9 mouse cellular contexts compared by ENCODE assay signal in genomic region chr2:130491587-130491986, GRCm38 (mm10). TPM values are rescaled to one million over a fixed set of nuclear protein-coding genes. Genes with fewer than 3 reads are reported as not detected.
A peak's percentile ranks its signal among the peaks of the same experiment; 100 is the strongest.
DNase-seq lines count a peak whose midpoint lies in the region; ATAC-seq and TF ChIP-seq lines count a peak whose summit lies in the region.
"Had no signal": no experiment of that assay in that cellular context is flagged by ENCODE, and none has a peak within 500 bp of the region (broad histone marks: within the 10 kb centered on the region; RNA-seq: fewer than 3 reads in every experiment).

No protein-coding gene starts in this region.

- H3K27me3 ChIP-seq in cerebellum, adult 2 months (ENCODE audit: control insufficient read depth, insufficient read depth, low read length): no peaks in the 10 kb centered on the region
- H3K27me3 ChIP-seq in hindbrain, embryonic 16.5 days (replicated peaks; ENCODE audit: control insufficient read depth, insufficient read depth, low read length): no peaks in the 10 kb centered on the region
- H3K27me3 ChIP-seq in limb, embryonic 14.5 days (ENCODE audit: control insufficient read depth, insufficient read depth, low read length): no peaks in the 10 kb centered on the region
- H3K27me3 ChIP-seq in neural tube, embryonic 14.5 days (ENCODE audit: control insufficient read depth, insufficient read depth, low read length): no peaks in the 10 kb centered on the region
- H3K27me3 ChIP-seq: embryonic facial prominence, embryonic 15.5 days had no signal

- no peak for TF ChIP-seq CTCF in cerebellum, adult 2 months (IDR thresholded peaks at IDR 0.05; ENCODE audit: borderline replicate concordance, insufficient read depth, low read depth, low read length)
- peak; percentile 33 for TF ChIP-seq CTCF in gastrocnemius, adult 2 months (IDR thresholded peaks at IDR 0.05)

- no peaks in the 10 kb centered on the region for H3K9me3 ChIP-seq in hindbrain, embryonic 16.5 days (ENCODE audit: control insufficient read depth, low read length)
- H3K9me3 ChIP-seq in limb, embryonic 14.5 days (ENCODE audit: control insufficient read depth, low read length): no peaks in the 10 kb centered on the region
- no peaks in the 10 kb centered on the region for H3K9me3 ChIP-seq in neural tube, embryonic 14.5 days (ENCODE audit: control insufficient read depth, low read length)
- H3K9me3 ChIP-seq: embryonic facial prominence, embryonic 15.5 days had no signal

- H3K4me1 ChIP-seq in cerebellum, adult 2 months (ENCODE audit: control insufficient read depth, insufficient read depth, low read length): peaks cover 6% of the 10 kb centered on the region
- peaks cover 7% of the 10 kb centered on the region for H3K4me1 ChIP-seq in hindbrain, embryonic 16.5 days (ENCODE audit: control insufficient read depth, insufficient read depth, low read depth, low read length)
- 0 out of 2 replicates have a peak, but pooled peaks cover 2% of the 10 kb centered on the region for H3K4me1 ChIP-seq in limb, embryonic 14.5 days (ENCODE audit: control insufficient read depth, insufficient read depth, low read length)
- peaks cover 6% of the 10 kb centered on the region; the same call in 1 of the 2 replicates for H3K4me1 ChIP-seq in neural tube, embryonic 14.5 days (ENCODE audit: control insufficient read depth, insufficient read depth, low read length)
- H3K4me1 ChIP-seq: embryonic facial prominence, embryonic 15.5 days had no signal

- peak; percentile 23 to 46 for DNase-seq in cerebellum, adult 2 months
- no peak for DNase-seq in cerebellum, adult 8-10 months
- DNase-seq in gastrocnemius, adult 2 months: peak; percentile 62
- no peak for DNase-seq in limb, embryonic 14.5 days (ENCODE audit: low spot score)
- no peak for DNase-seq in adipocyte (ENCODE audit: low spot score)

- H3K36me3 ChIP-seq in hindbrain, embryonic 16.5 days (ENCODE audit: control insufficient read depth, insufficient read depth, low read length): no peaks in the 10 kb centered on the region
- H3K36me3 ChIP-seq in limb, embryonic 14.5 days (ENCODE audit: control insufficient read depth, insufficient read depth, low read length): no peaks in the 10 kb centered on the region
- H3K36me3 ChIP-seq in neural tube, embryonic 14.5 days (ENCODE audit: control insufficient read depth, insufficient read depth, low read length): no peaks in the 10 kb centered on the region
- H3K36me3 ChIP-seq: embryonic facial prominence, embryonic 15.5 days had no signal

- H3K4me2 ChIP-seq in hindbrain, embryonic 16.5 days (ENCODE audit: low read length): no peak overlapping the region
- no peak overlapping the region for H3K4me2 ChIP-seq in limb, embryonic 14.5 days (replicated peaks; ENCODE audit: low read depth, low read length, severe bottlenecking)
- no peak overlapping the region for H3K4me2 ChIP-seq in neural tube, embryonic 14.5 days (ENCODE audit: low read depth, low read length)
- H3K4me2 ChIP-seq: embryonic facial prominence, embryonic 15.5 days had no signal

- no peak overlapping the region for H3K4me3 ChIP-seq in cerebellum, adult 2 months (replicated peaks; ENCODE audit: insufficient read depth, low read depth, low read length)
- H3K4me3 ChIP-seq in gastrocnemius, adult 2 months: peak overlapping the region; percentile 26; the same call in 1 of the 2 replicates
- no peak overlapping the region for H3K4me3 ChIP-seq in hindbrain, embryonic 16.5 days (ENCODE audit: low read length)
- H3K4me3 ChIP-seq in limb, embryonic 14.5 days (replicated peaks; ENCODE audit: low read length): no peak overlapping the region
- H3K4me3 ChIP-seq in neural tube, embryonic 14.5 days (ENCODE audit: low read depth, low read length): no peak overlapping the region
- H3K4me3 ChIP-seq: embryonic facial prominence, embryonic 15.5 days had no signal

- H3K9ac ChIP-seq in hindbrain, embryonic 16.5 days (ENCODE audit: low read depth, low read length): no peak overlapping the region
- H3K9ac ChIP-seq in limb, embryonic 14.5 days (ENCODE audit: low read depth, low read length, severe bottlenecking): no peak overlapping the region
- H3K9ac ChIP-seq in neural tube, embryonic 14.5 days (replicated peaks; ENCODE audit: low read depth, low read length): no peak overlapping the region
- H3K9ac ChIP-seq: embryonic facial prominence, embryonic 15.5 days had no signal

- 22% methylated on average over 7 of the region's 7 CpGs for WGBS in cerebellum, adult 2 months
- WGBS in hindbrain, embryonic 16.5 days: 8% methylated on average over 7 of the region's 7 CpGs
- WGBS in limb, embryonic 14.5 days: 28% methylated on average over 7 of the region's 7 CpGs
- WGBS in neural tube, embryonic 14.5 days: 6% methylated on average over 7 of the region's 7 CpGs

- no peak for TF ChIP-seq POLR2A in cerebellum, adult 2 months (IDR thresholded peaks at IDR 0.05; ENCODE audit: borderline replicate concordance, insufficient read depth, low read length)
- no peak for TF ChIP-seq POLR2A in limb, embryonic 14.5 days (IDR thresholded peaks at IDR 0.05; ENCODE audit: borderline replicate concordance, extremely low read depth, insufficient read depth, insufficient read length)

- intact Hi-C loops in gastrocnemius, adult 2 months (cut with DNase I): no loop called here

- ATAC-seq in common myeloid progenitor, adult 5-6 weeks (replicated peaks; ENCODE audit: low read depth, poor library complexity, severe bottlenecking): peak; percentile 71
- peak; percentile 82 for ATAC-seq in hindbrain, embryonic 16.5 days
- ATAC-seq in limb, embryonic 14.5 days (ENCODE audit: low FRiP score, low read depth): peak; percentile 30; the same call in 1 of the 2 replicates
- ATAC-seq in neural tube, embryonic 14.5 days (ENCODE audit: low read depth): peak; percentile 41; the same call in 1 of the 2 replicates

- no peak overlapping the region for H3K27ac ChIP-seq in cerebellum, adult 2 months (ENCODE audit: insufficient read depth, low read length)
- H3K27ac ChIP-seq in gastrocnemius, adult 2 months: peak overlapping the region; percentile 73
- H3K27ac ChIP-seq in hindbrain, embryonic 16.5 days (ENCODE audit: low read depth, low read length): peak overlapping the region; percentile 30
- H3K27ac ChIP-seq in limb, embryonic 14.5 days (replicated peaks; ENCODE audit: low read depth, low read length): no peak overlapping the region; the same call in 1 of the 2 replicates
- H3K27ac ChIP-seq in neural tube, embryonic 14.5 days (ENCODE audit: low read depth, low read length): no peak overlapping the region; the same call in 1 of the 2 replicates
- H3K27ac ChIP-seq: embryonic facial prominence, embryonic 15.5 days had no signal

RNA-seq across cellular contexts. Expression of gene Ptpra, which starts 41.5 kb away (rescaled TPM):
- polyA plus RNA-seq in cerebellum, adult 2 months (2012; rRNA removed): 157 and 159 TPM in 2 replicates
- total RNA-seq in common myeloid progenitor, adult 5-6 weeks (2017): 88.0 and 117 TPM in 2 replicates
- total RNA-seq in gastrocnemius, adult 2 months (2021): 10 to 100 TPM; 16.0 to 23.3 TPM
- 134 and 144 TPM in 2 replicates for polyA plus RNA-seq in hindbrain, embryonic 16.5 days (2015; fragmentation: Nextera tagmentation; extraction: Ambion mirVana)
- 81.7 and 94.9 TPM in 2 replicates for polyA plus RNA-seq in limb, embryonic 14.5 days (2012; rRNA removed)
- 118 and 124 TPM in 2 replicates for polyA plus RNA-seq in limb, embryonic 14.5 days (2014; fragmentation: Nextera tagmentation; extraction: Ambion mirVana)
- 164 and 165 TPM in 2 replicates for polyA plus RNA-seq in neural tube, embryonic 14.5 days (2014; fragmentation: Nextera tagmentation; extraction: Ambion mirVana)

Comparison
In these comparisons a context has a peak if more than half of its experiments do, and no peak if none do; other contexts are left out.
1. DNase-seq: peak in cerebellum, adult 2 months (2 of 2) and gastrocnemius, adult 2 months (single experiment); none in cerebellum, adult 8-10 months (single experiment), limb, embryonic 14.5 days (single experiment) and adipocyte (single experiment).
2. H3K27ac ChIP-seq: peak in gastrocnemius, adult 2 months (single experiment) and hindbrain, embryonic 16.5 days (single experiment); none in cerebellum, adult 2 months (single experiment), limb, embryonic 14.5 days (single experiment) and neural tube, embryonic 14.5 days (single experiment).
3. ATAC-seq: peak in every context shown above with its lines; median percentile 82 in hindbrain, embryonic 16.5 days; 71 in common myeloid progenitor, adult 5-6 weeks; 41 in neural tube, embryonic 14.5 days; 30 in limb, embryonic 14.5 days.